Mouse (Mus musculus) embryo, embryonic 11 days (tissue): ENCODE results near the gene Stab1.

Experiments used
- DNase-seq: peaks from one replicate; pipeline ENCODE4 v3.0.0-alpha.2; 2015

The Stab1 gene

GRCm38 (mm10) chr14:31194441-31194840 is 26.0 kb upstream of the Stab1 start:
- DNase-seq, result no peak

- DNase-seq, result no peak
Measured at GRCm38 (mm10) chr14:31193791-31194190, 25.4 kb upstream of the Stab1 start.

GRCm38 (mm10) chr14:31191936-31192335 is 23.5 kb upstream of the Stab1 start:
- no peak for DNase-seq

GRCm38 (mm10) chr14:31189348-31189747 is 20.9 kb upstream of the Stab1 start:
- no peak for DNase-seq

- peak; percentile 17 for DNase-seq
Measured at GRCm38 (mm10) chr14:31188771-31189181, 20.3 kb upstream of the Stab1 start.

GRCm38 (mm10) chr14:31186656-31187055 is 18.2 kb upstream of the Stab1 start:
- no peak for DNase-seq

GRCm38 (mm10) chr14:31184195-31184594 is 15.8 kb upstream of the Stab1 start:
- DNase-seq, result no peak

- DNase-seq, result no peak
Measured at GRCm38 (mm10) chr14:31183541-31183940, 15.1 kb upstream of the Stab1 start.

- no peak for DNase-seq
Measured at GRCm38 (mm10) chr14:31182786-31183290, 14.4 kb upstream of the Stab1 start.

GRCm38 (mm10) chr14:31181512-31181911 is 13.1 kb upstream of the Stab1 start:
- no peak for DNase-seq

- no peak for DNase-seq
Measured at GRCm38 (mm10) chr14:31179677-31180365, 11.4 kb upstream of the Stab1 start.

- DNase-seq, result no peak
Measured at GRCm38 (mm10) chr14:31177715-31178114, 9.3 kb upstream of the Stab1 start.

- DNase-seq, result no peak
Measured at GRCm38 (mm10) chr14:31177287-31177686, 8.8 kb upstream of the Stab1 start.

GRCm38 (mm10) chr14:31173537-31173936 is 5.1 kb upstream of the Stab1 start:
- DNase-seq, result no peak

GRCm38 (mm10) chr14:31172781-31173455 is 4.5 kb upstream of the Stab1 start:
- no peak for DNase-seq

GRCm38 (mm10) chr14:31171821-31172220 is 3.4 kb upstream of the Stab1 start:
- DNase-seq, result no peak

GRCm38 (mm10) chr14:31171386-31171785 is 2.9 kb upstream of the Stab1 start:
- no peak for DNase-seq

GRCm38 (mm10) chr14:31170963-31171362 is 2.5 kb upstream of the Stab1 start:
- DNase-seq, result no peak

- no peak for DNase-seq
Measured at GRCm38 (mm10) chr14:31169508-31169907, 1.1 kb upstream of the Stab1 start.

- DNase-seq, result no peak
Measured at GRCm38 (mm10) chr14:31166827-31167226, 1.6 kb downstream of the Stab1 start.

- no peak for DNase-seq
Measured at GRCm38 (mm10) chr14:31165991-31166630, 2.3 kb downstream of the Stab1 start.

GRCm38 (mm10) chr14:31165458-31165857 is 3.0 kb downstream of the Stab1 start:
- DNase-seq, result no peak

GRCm38 (mm10) chr14:31165010-31165409 is 3.4 kb downstream of the Stab1 start:
- DNase-seq, result no peak

- DNase-seq, result no peak
Measured at GRCm38 (mm10) chr14:31164067-31164466, 4.4 kb downstream of the Stab1 start.
